Mouse (Mus musculus) heart, postnatal 25 days (tissue): ENCODE measurements at regions not wholly inside any gene's neighbourhood (a gene's known extent, or its start where the extent isn't known, plus 50 kb on each side); places are given as distances from the start of the nearest gene placed in this dataset.
A peak's percentile ranks its signal among the peaks of the same experiment; 100 is the strongest.

Source experiments
- DNase-seq: peaks from one replicate; pipeline ENCODE4 v3.0.0; 2022; ENCODE audit warnings: low spot score
- intact Hi-C: fragments of 180-260 bp; cut with DNase I; formaldehyde crosslinking; loops from one replicate; pipeline ENCODE4 v1.15.1; 2025

GRCm38 (mm10) chr4:5379215-5379614 lies 586.1 kb upstream of the Impad1 start:
- intact Hi-C loops = no loop called here
- no peak for DNase-seq

GRCm38 (mm10) chr4:5358274-5358673 lies 565.1 kb upstream of the Impad1 start:
- no peak for DNase-seq
- intact Hi-C loops = no loop called here

- intact Hi-C loops = no loop called here
- peak; percentile 16 for DNase-seq
These were observed 553.1 kb upstream of the Impad1 start for GRCm38 (mm10) chr4:5346226-5346625.

GRCm38 (mm10) chr4:5344739-5345138 lies 551.6 kb upstream of the Impad1 start:
- intact Hi-C loops = no loop called here
- DNase-seq = no peak

- peak; percentile 34 for DNase-seq
- intact Hi-C loops = no loop called here
These were observed 551.2 kb upstream of the Impad1 start for GRCm38 (mm10) chr4:5344311-5344710.

GRCm38 (mm10) chr4:5337158-5337896 lies 544.2 kb upstream of the Impad1 start:
- DNase-seq = no peak
- intact Hi-C loops = no loop called here

- intact Hi-C loops = no loop called here
These were observed 541.9 kb upstream of the Impad1 start for GRCm38 (mm10) chr4:5335030-5335429.

GRCm38 (mm10) chr4:5328497-5329194 lies 535.5 kb upstream of the Impad1 start:
- no peak for DNase-seq
- intact Hi-C loops = no loop called here

More at GRCm38 (mm10) chr4:5335030-5335429, 541.9 kb upstream of the Impad1 start:
- DNase-seq = no peak

- no peak for DNase-seq
- intact Hi-C loops = no loop called here
These were observed 534.1 kb upstream of the Impad1 start for GRCm38 (mm10) chr4:5327171-5327661.

GRCm38 (mm10) chr4:5301461-5301860 lies 508.3 kb upstream of the Impad1 start:
- intact Hi-C loops = no loop called here
- no peak for DNase-seq

- no peak for DNase-seq
- intact Hi-C loops = no loop called here
These were observed 507.9 kb upstream of the Impad1 start for GRCm38 (mm10) chr4:5301017-5301416.

- intact Hi-C loops = no loop called here
These were observed 506.1 kb upstream of the Impad1 start for GRCm38 (mm10) chr4:5299208-5299607.

GRCm38 (mm10) chr4:5294030-5294429 lies 500.9 kb upstream of the Impad1 start:
- DNase-seq = no peak
- intact Hi-C loops = no loop called here

More at GRCm38 (mm10) chr4:5299208-5299607, 506.1 kb upstream of the Impad1 start:
- no peak for DNase-seq

GRCm38 (mm10) chr4:5276113-5276512 lies 483.0 kb upstream of the Impad1 start:
- intact Hi-C loops = no loop called here
- no peak for DNase-seq
